Mouse (Mus musculus): ENCODE measurements at regions not wholly inside any gene's neighbourhood (a gene's known extent, or its start where the extent isn't known, plus 50 kb on each side); places are given as distances from the start of the nearest gene placed in this dataset.

DNA sequence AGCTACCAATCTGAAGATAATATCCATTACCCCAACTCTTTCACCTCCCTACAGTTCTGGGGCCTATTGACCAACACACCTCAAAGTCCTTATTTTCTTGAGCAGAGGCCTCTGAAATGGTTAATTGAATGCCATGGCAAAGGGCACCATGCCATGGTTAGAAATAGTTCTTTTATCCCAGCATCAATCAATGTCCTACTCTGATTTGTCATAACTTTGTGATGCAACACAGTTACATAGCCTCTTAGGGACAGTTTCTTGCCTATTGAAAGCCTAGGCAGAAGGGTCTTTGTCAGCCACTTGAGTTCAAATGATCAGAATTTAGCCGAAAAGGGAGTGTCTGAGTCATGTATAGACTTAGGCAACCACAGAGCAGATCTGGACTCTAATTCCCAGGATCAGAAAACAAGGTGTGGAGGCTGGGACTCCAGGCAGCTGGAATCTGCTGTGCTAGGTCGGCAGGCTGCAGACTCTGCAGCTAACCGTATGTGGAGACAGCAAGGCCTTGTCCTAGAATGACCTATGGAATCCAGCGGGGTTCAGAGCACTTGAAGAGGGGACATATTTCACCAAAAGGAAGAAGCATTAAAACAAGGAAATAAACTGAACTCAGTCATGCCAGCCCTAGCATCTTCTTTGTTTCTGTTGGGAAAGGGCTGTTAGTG, 368.1 kb downstream of the Cog6 start:
- H3K27ac ChIP-seq: no peak overlapping the region
- H3K9ac ChIP-seq (ENCODE audit: low read depth, low read length): no peak overlapping the region
- H3K79me2 ChIP-seq (replicated peaks; ENCODE audit: control insufficient read depth, insufficient read depth, low read length): no peaks in the 10 kb centered on the region
- 91% methylated on average over 4 of the region's 4 CpGs for WGBS
- no peaks in the 10 kb centered on the region; the same call in 1 of the 2 replicates for H3K36me3 ChIP-seq (ENCODE audit: control insufficient read depth, insufficient read depth, low read length)
- TF ChIP-seq CTCF (IDR thresholded peaks at IDR 0.05): no peak
- TF ChIP-seq POLR2A (IDR thresholded peaks at IDR 0.05; ENCODE audit: insufficient read depth, low read depth, low read length): no peak
- TF ChIP-seq EP300 (IDR thresholded peaks at IDR 0.05; ENCODE audit: insufficient read depth, low read depth, low read length): no peak
- peaks cover 1% of the 10 kb centered on the region for H3K4me1 ChIP-seq (ENCODE audit: control insufficient read depth, insufficient read depth, low read length)
- H3K4me3 ChIP-seq: no peak overlapping the region
- DNase-seq: no peak
- intact Hi-C loops (cut with DNase I): no loop called here
- H3K27me3 ChIP-seq (ENCODE audit: control insufficient read depth, insufficient read depth, low read length): no peaks in the 10 kb centered on the region

DNA sequence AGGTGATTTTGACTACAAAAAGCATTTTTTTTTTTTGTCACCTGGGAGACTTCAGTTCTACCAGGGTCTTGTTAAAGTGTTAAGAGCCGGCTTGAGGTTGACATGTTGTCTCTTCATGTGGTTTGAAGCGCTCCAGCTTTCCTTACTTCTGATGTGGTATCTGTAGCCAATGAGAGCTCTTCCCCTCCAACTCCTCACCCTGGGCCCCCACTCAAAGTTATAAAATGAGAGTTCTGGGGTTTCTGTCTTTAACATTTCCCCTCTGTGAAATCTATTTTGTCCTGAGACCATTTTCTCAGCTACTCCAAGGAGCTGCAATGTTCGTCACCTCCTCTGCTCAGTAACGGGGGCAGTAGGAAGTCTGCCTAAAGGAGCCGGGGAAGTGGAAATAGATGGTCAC, 369.1 kb downstream of the Cog6 start:
- TF ChIP-seq EP300 (IDR thresholded peaks at IDR 0.05; ENCODE audit: insufficient read depth, low read depth, low read length) (no peak), POLR2A (IDR thresholded peaks at IDR 0.05; ENCODE audit: insufficient read depth, low read depth, low read length) (no peak), CTCF (IDR thresholded peaks at IDR 0.05) (no peak)
- intact Hi-C loops (cut with DNase I): no loop called here
- H3K9ac ChIP-seq (ENCODE audit: low read depth, low read length): no peak overlapping the region
- H3K36me3 ChIP-seq (ENCODE audit: control insufficient read depth, insufficient read depth, low read length): no peaks in the 10 kb centered on the region; the same call in 1 of the 2 replicates
- H3K27me3 ChIP-seq (ENCODE audit: control insufficient read depth, insufficient read depth, low read length): no peaks in the 10 kb centered on the region
- H3K27ac ChIP-seq: no peak overlapping the region
- no peak for DNase-seq
- peaks cover 2% of the 10 kb centered on the region for H3K4me1 ChIP-seq (ENCODE audit: control insufficient read depth, insufficient read depth, low read length)
- no peaks in the 10 kb centered on the region for H3K79me2 ChIP-seq (replicated peaks; ENCODE audit: control insufficient read depth, insufficient read depth, low read length)
- WGBS: 94% methylated on average over 5 of the region's 5 CpGs
- H3K4me3 ChIP-seq: no peak overlapping the region

DNA sequence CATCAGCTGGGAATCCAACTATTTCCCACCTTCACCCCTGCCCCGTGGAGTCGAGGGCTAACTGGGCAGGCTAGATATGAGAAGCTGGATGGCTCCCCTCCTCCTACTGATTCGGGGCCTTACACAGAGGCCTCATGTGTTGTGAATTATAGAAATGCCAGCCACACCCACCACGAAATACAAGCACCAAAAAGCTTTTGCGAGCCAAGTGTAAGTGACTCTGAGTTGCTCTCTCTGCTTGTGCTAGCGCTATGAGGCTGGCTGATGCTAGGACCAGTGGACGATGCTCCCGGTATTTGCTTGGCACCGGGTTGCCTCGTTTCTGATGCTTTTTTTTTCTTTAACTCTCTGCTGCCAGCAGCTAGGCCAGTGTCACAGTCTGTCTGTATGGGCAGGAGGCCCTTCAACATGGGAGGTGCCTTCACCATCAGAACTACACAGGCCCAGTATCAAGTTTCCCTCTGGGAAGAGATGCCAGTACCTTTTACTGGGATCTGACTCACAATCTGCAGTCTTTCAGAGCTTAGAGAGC, 369.8 kb downstream of the Cog6 start:
- TF ChIP-seq EP300 (IDR thresholded peaks at IDR 0.05; ENCODE audit: insufficient read depth, low read depth, low read length) (no peak), POLR2A (IDR thresholded peaks at IDR 0.05; ENCODE audit: insufficient read depth, low read depth, low read length) (no peak), CTCF (IDR thresholded peaks at IDR 0.05) (no peak)
- 81% methylated on average over 10 of the region's 10 CpGs for WGBS
- Histone ChIP-seq H3K27ac (no peak overlapping the region), H3K4me1 (ENCODE audit: control insufficient read depth, insufficient read depth, low read length) (peaks cover 2% of the 10 kb centered on the region), H3K27me3 (ENCODE audit: control insufficient read depth, insufficient read depth, low read length) (no peaks in the 10 kb centered on the region), H3K9ac (ENCODE audit: low read depth, low read length) (no peak overlapping the region), H3K79me2 (replicated peaks; ENCODE audit: control insufficient read depth, insufficient read depth, low read length) (no peaks in the 10 kb centered on the region), H3K36me3 (ENCODE audit: control insufficient read depth, insufficient read depth, low read length) (no peaks in the 10 kb centered on the region; the same call in 1 of the 2 replicates), H3K4me3 (no peak overlapping the region)
- intact Hi-C loops (cut with DNase I): no loop called here
- no peak for DNase-seq

DNA sequence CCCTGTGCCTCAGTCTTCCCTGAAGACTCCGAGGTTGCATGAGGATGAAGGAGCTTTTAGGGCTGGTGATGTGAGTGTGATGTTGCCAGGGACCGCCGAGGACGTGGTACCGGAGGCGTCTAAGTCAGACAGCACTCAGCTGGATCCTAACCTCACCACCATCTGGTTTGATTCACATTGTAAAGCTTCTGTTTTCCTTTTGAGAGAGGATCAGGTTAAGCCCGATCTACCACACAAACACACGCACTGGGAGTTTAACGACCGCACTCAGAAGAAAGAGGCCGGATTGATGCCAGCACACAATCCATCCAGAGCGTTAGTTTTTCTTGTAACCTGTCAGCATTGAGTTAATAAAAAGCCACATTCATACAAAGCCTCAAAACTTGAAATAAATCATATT, 371.9 kb downstream of the Cog6 start:
- DNase-seq: no peak
- 87% methylated on average over 12 of the region's 12 CpGs for WGBS
- intact Hi-C loops (cut with DNase I): no loop called here
- Histone ChIP-seq H3K9ac (ENCODE audit: low read depth, low read length) (no peak overlapping the region), H3K4me3 (no peak overlapping the region), H3K27me3 (ENCODE audit: control insufficient read depth, insufficient read depth, low read length) (no peaks in the 10 kb centered on the region), H3K36me3 (ENCODE audit: control insufficient read depth, insufficient read depth, low read length) (peaks cover 2% of the 10 kb centered on the region; the same call in 1 of the 2 replicates), H3K27ac (no peak overlapping the region), H3K4me1 (ENCODE audit: control insufficient read depth, insufficient read depth, low read length) (peaks cover 20% of the 10 kb centered on the region), H3K79me2 (replicated peaks; ENCODE audit: control insufficient read depth, insufficient read depth, low read length) (no peaks in the 10 kb centered on the region)
- TF ChIP-seq EP300 (IDR thresholded peaks at IDR 0.05; ENCODE audit: insufficient read depth, low read depth, low read length): no peak
- no peak for TF ChIP-seq POLR2A (IDR thresholded peaks at IDR 0.05; ENCODE audit: insufficient read depth, low read depth, low read length)
- TF ChIP-seq CTCF (IDR thresholded peaks at IDR 0.05): no peak

DNA sequence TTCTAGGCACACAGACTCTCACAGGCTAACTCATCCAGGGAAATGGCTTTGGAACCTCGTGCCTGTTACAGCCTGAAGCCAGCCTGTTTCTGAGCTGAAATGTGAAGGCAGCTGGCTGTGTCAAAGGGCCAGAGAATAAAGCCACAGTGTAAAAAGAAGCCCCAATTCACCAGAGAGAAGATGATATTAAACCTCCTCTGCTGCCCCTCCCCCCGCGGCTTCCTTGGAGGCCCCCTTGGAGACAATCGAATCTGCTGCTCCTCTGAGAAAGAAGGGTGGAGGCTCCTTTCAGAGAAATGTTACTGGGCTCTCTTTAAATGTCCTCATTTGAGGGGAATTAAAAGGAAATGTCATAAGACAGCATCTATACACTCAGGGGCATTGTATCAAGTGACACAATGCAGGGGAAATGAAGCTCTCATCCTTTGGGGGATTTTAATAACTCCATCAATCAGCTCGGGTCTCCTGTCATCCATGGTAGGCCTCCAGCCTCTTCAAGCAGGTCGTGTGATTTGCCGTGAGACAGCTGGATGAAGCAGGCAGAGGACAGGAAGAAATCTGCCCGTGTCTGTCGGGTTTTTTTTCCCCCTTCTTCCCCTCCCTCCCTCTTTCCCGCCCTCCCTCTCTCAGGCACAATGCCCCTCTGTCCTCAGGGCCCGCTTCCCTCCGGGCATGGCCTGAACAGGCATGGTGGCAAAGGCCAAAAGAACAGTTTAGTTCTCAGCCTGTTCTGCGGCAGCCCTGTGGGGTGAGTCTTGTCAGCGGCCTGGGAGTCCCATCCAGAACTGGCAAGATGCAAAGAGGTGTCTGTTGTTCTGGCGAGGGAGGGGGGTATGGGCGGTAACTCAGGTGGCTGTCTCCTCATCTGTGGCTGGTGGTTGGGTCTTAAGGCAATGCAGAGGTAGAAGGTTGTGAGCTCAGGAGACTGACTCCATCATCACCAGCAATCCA, 372.6 kb downstream of the Cog6 start:
- intact Hi-C loops (cut with DNase I): loop anchor here (5.0 kb wide), 1 partner anchor 113 kb away; no protein-coding TSS in a partner anchor
- no peaks in the 10 kb centered on the region for H3K27me3 ChIP-seq (ENCODE audit: control insufficient read depth, insufficient read depth, low read length)
- TF ChIP-seq EP300 (IDR thresholded peaks at IDR 0.05; ENCODE audit: insufficient read depth, low read depth, low read length): no peak
- TF ChIP-seq CTCF (IDR thresholded peaks at IDR 0.05): no peak
- TF ChIP-seq POLR2A (IDR thresholded peaks at IDR 0.05; ENCODE audit: insufficient read depth, low read depth, low read length): no peak
- H3K27ac ChIP-seq: peak overlapping the region; percentile 58
- peaks cover 2% of the 10 kb centered on the region; the same call in 1 of the 2 replicates for H3K36me3 ChIP-seq (ENCODE audit: control insufficient read depth, insufficient read depth, low read length)
- peaks cover 22% of the 10 kb centered on the region for H3K4me1 ChIP-seq (ENCODE audit: control insufficient read depth, insufficient read depth, low read length)
- no peaks in the 10 kb centered on the region for H3K79me2 ChIP-seq (replicated peaks; ENCODE audit: control insufficient read depth, insufficient read depth, low read length)
- 55% methylated on average over 16 of the region's 16 CpGs for WGBS
- DNase-seq: no peak
- H3K9ac ChIP-seq (ENCODE audit: low read depth, low read length): no peak overlapping the region
- no peak overlapping the region for H3K4me3 ChIP-seq
